Comparison of ENCODE assay signal across 8 mouse cellular contexts in the genomic region with DNA sequence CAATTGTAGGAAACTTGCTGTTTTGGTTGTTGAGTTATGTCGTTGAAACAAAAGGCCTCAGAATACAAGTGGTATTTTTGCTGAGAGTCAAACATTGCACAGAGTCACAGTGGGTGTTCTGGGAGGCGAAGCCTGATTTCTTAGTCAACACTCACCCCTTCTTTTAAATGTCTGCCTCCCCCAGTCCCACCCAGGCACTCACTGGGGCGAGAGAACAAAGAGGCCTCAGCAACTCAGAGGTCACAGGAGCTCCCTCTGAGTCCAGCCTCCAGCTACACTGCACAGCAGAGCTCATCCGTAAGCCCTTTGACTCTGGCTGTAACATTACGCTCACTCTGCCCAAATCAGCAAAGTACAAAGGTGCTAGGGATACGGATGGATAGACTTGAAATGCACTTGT.
DNase-seq lines count a peak whose midpoint lies in the region; ATAC-seq and TF ChIP-seq lines count a peak whose summit lies in the region.

No protein-coding gene starts in this region.

- peak overlapping the region; percentile 45 for H3K27ac ChIP-seq in heart, embryonic 16.5 days (ENCODE audit: low read length)
- peak overlapping the region; percentile 96 for H3K27ac ChIP-seq in ES-Bruce4 (ENCODE audit: insufficient read depth, low read length)

- DNase-seq in heart, adult 18-20 months, result no peak
- peak; percentile 76 for DNase-seq in embryo, embryonic 10.5 days (ENCODE audit: low spot score)
- peak; percentile 61 for DNase-seq in mesoderm, embryonic 11.5 days (ENCODE audit: low read depth, low spot score)
- DNase-seq in thymus, adult 18-20 months, result no peak
- DNase-seq in urinary bladder, postnatal 14 days (ENCODE audit: low spot score), result no peak
- DNase-seq in spleen, postnatal 14 days (ENCODE audit: low spot score in 2 of 2), result no peak

- ATAC-seq in heart, embryonic 16.5 days (replicated peaks; ENCODE audit: extremely low read depth, insufficient read depth, low FRiP score), result no peak

- H3K9me3 ChIP-seq in heart, embryonic 16.5 days (replicated peaks; ENCODE audit: control insufficient read depth, low read length), result no peaks in the 10 kb centered on the region
- H3K9me3 ChIP-seq in ES-Bruce4 (replicated peaks; ENCODE audit: control insufficient read depth, insufficient read depth, low read length, poor library complexity, severe bottlenecking), result no peaks in the 10 kb centered on the region

- no peak overlapping the region for H3K9ac ChIP-seq in heart, embryonic 16.5 days (ENCODE audit: low read length)
- H3K9ac ChIP-seq in ES-Bruce4 (ENCODE audit: low read depth, poor library complexity, severe bottlenecking), result peak overlapping the region; percentile 39; the same call in 1 of the 2 replicates

- H3K4me2 ChIP-seq in heart, embryonic 16.5 days (ENCODE audit: low read depth, low read length), result no peak overlapping the region

- no peaks in the 10 kb centered on the region for H3K36me3 ChIP-seq in heart, embryonic 16.5 days (ENCODE audit: control insufficient read depth, insufficient read depth)
- no peaks in the 10 kb centered on the region for H3K36me3 ChIP-seq in ES-Bruce4 (ENCODE audit: control insufficient read depth, insufficient read depth, low read length, poor library complexity, severe bottlenecking)

- TF ChIP-seq EP300 in ES-Bruce4 (IDR thresholded peaks at IDR 0.05; ENCODE audit: insufficient read depth, low read depth, low read length), result peak; percentile 80

- H3K4me1 ChIP-seq in heart, embryonic 16.5 days (ENCODE audit: control insufficient read depth, insufficient read depth, low read length), result peaks cover 31% of the 10 kb centered on the region
- peaks cover 3% of the 10 kb centered on the region for H3K4me1 ChIP-seq in ES-Bruce4 (ENCODE audit: control insufficient read depth, insufficient read depth, low read length)

- no peak overlapping the region for H3K4me3 ChIP-seq in heart, embryonic 16.5 days (ENCODE audit: low read length)
- no peak overlapping the region for H3K4me3 ChIP-seq in ES-Bruce4 (ENCODE audit: low read depth, low read length)

- no peak for TF ChIP-seq CTCF in ES-Bruce4 (IDR thresholded peaks at IDR 0.05; ENCODE audit: low read depth, low read length)

- no peak for TF ChIP-seq POLR2A in ES-Bruce4 (IDR thresholded peaks at IDR 0.05; ENCODE audit: insufficient read depth, low read length)

- WGBS in heart, embryonic 16.5 days, result 44% methylated on average over 6 of the region's 6 CpGs

- no peaks in the 10 kb centered on the region for H3K27me3 ChIP-seq in heart, embryonic 16.5 days (ENCODE audit: control insufficient read depth, insufficient read depth, low read length)
- H3K27me3 ChIP-seq in ES-Bruce4 (ENCODE audit: control insufficient read depth, insufficient read depth, low read length, poor library complexity, severe bottlenecking), result no peaks in the 10 kb centered on the region

Comparison
In these comparisons a context has a peak if more than half of its experiments do, and no peak if none do; other contexts are left out.
1. DNase-seq: peak in embryo, embryonic 10.5 days (single experiment) and mesoderm, embryonic 11.5 days (single experiment); none in heart, adult 18-20 months (0 of 2), thymus, adult 18-20 months (0 of 2), urinary bladder, postnatal 14 days (single experiment) and spleen, postnatal 14 days (0 of 2).